Mouse (Mus musculus) CH12.LX (cell line): ENCODE measurements around the gene Pitx2. TPM values are rescaled to one million over a fixed set of nuclear protein-coding genes. Genes with fewer than 3 reads are reported as not detected.

Source experiments
- DNase-seq: peaks from one replicate; pipeline ENCODE4 v3.0.0-alpha.2; 2013; ENCODE audit errors: extremely low read depth
- H3K27ac ChIP-seq: 2 replicates; pipeline ENCODE4 v1.5.1; 2012; ENCODE audit warnings: low read depth, mild to moderate bottlenecking, control low read depth, moderate library complexity; ENCODE audit not compliant: insufficient read depth
- H3K27me3 ChIP-seq: replicated peaks from 2 replicates; pipeline ENCODE3; 2012; ENCODE audit warnings: inconsistent platforms
- H3K36me3 ChIP-seq, 2 experiments: replicated peaks in 1 of 2; 2 replicates each; pipeline versions ENCODE3 to v1.6.1; 2012; ENCODE audit warnings: inconsistent platforms in 1 of 2, low read length in 1 of 2, mild to moderate bottlenecking in 1 of 2, mixed read lengths in 1 of 2, moderate library complexity in 1 of 2; ENCODE audit not compliant: control insufficient read depth in 1 of 2, insufficient read depth in 1 of 2
- H3K4me1 ChIP-seq, 2 experiments: 2 replicates each; pipeline ENCODE4 v1.6.1; 2012; ENCODE audit warnings: inconsistent platforms in 1 of 2, moderate library complexity in 1 of 2; ENCODE audit not compliant: insufficient read depth in 2 of 2, control insufficient read depth in 1 of 2
- H3K4me2 ChIP-seq: 2 replicates; pipeline ENCODE4 v1.6.1; 2012; ENCODE audit warnings: low read depth, mild to moderate bottlenecking, control low read depth; ENCODE audit not compliant: poor library complexity, insufficient read depth, severe bottlenecking
- H3K4me3 ChIP-seq, 3 experiments: fragments of 150-350 bp in 1 of 3; sonication (generic) in 1 of 3; replicated peaks in 1 of 3; 2 replicates each; pipeline versions ENCODE3 to v1.5.1; 2011 to 2012; ENCODE audit warnings: low read depth in 2 of 3, low read length in 2 of 3, mild to moderate bottlenecking in 2 of 3, moderate library complexity in 2 of 3, control low read depth in 1 of 3, improper control_type of control experiment in 1 of 3, inconsistent platforms in 1 of 3, mixed read lengths in 1 of 3; ENCODE audit not compliant: poor library complexity in 1 of 3
- H3K79me2 ChIP-seq: replicated peaks from 2 replicates; pipeline ENCODE4 v1.6.1; 2012; ENCODE audit warnings: mild to moderate bottlenecking, moderate library complexity; ENCODE audit not compliant: control insufficient read depth, poor library complexity, insufficient read depth, severe bottlenecking; ENCODE audit errors: extremely low read depth
- H3K9ac ChIP-seq: 2 replicates; pipeline ENCODE4 v1.6.1; 2012; ENCODE audit warnings: low read depth, mild to moderate bottlenecking, control low read depth, moderate library complexity; ENCODE audit not compliant: insufficient read depth
- H3K9me3 ChIP-seq: replicated peaks from 2 replicates; pipeline ENCODE3; 2012; ENCODE audit warnings: low read length, inconsistent platforms, mixed read lengths
- BHLHE40 ChIP-seq: IDR thresholded peaks from 2 replicates; pipeline ENCODE4 v1.6.1; 2011; ENCODE audit warnings: mild to moderate bottlenecking, low read depth, low read length, improper control_type of control experiment
- CHD2 ChIP-seq: IDR thresholded peaks from 2 replicates; pipeline ENCODE4 v1.6.1; 2011; ENCODE audit warnings: low read length, improper control_type of control experiment
- CTCF ChIP-seq, 2 experiments: IDR thresholded peaks in 1 of 2; conservative IDR thresholded peaks in 1 of 2; 2 replicates each; pipeline ENCODE4 v1.5.1; 2011 to 2012; ENCODE audit warnings: low read depth in 2 of 2, low read length in 2 of 2, improper control_type of control experiment in 1 of 2, inconsistent platforms in 1 of 2, mild to moderate bottlenecking in 1 of 2, moderate library complexity in 1 of 2
- E2F4 ChIP-seq: IDR thresholded peaks from 2 replicates; pipeline ENCODE4 v1.6.1; 2011; ENCODE audit warnings: low read depth, low read length, improper control_type of control experiment; ENCODE audit not compliant: insufficient replicate concordance
- ELF1 ChIP-seq: IDR thresholded peaks from 2 replicates; pipeline ENCODE4 v1.6.1; 2014; ENCODE audit warnings: low read depth, mild to moderate bottlenecking, inconsistent platforms, low read length, improper control_type of control experiment
- IRF4 ChIP-seq: IDR thresholded peaks from 2 replicates; pipeline ENCODE4 v1.6.1; 2014; ENCODE audit warnings: low read depth, mild to moderate bottlenecking, inconsistent platforms, low read length, improper control_type of control experiment
- KAT2A ChIP-seq: IDR thresholded peaks from 2 replicates; pipeline ENCODE4 v1.6.1; 2012; ENCODE audit warnings: low read length, improper control_type of control experiment, inconsistent platforms; ENCODE audit not compliant: insufficient replicate concordance
- MAFK ChIP-seq: IDR thresholded peaks from 2 replicates; pipeline ENCODE4 v1.6.1; 2011; ENCODE audit warnings: low read length, improper control_type of control experiment; ENCODE audit not compliant: insufficient replicate concordance
- MAZ ChIP-seq: IDR thresholded peaks from 2 replicates; pipeline ENCODE4 v1.6.1; 2012; ENCODE audit warnings: low read depth, mild to moderate bottlenecking, inconsistent platforms, low read length, improper control_type of control experiment, moderate library complexity
- MXI1 ChIP-seq: IDR thresholded peaks from 2 replicates; pipeline ENCODE4 v1.6.1; 2011; ENCODE audit warnings: mild to moderate bottlenecking, low read depth, low read length, improper control_type of control experiment
- MYC ChIP-seq: IDR thresholded peaks from 2 replicates; pipeline ENCODE4 v1.6.1; 2011; ENCODE audit warnings: low read depth, mild to moderate bottlenecking, improper control_type of control experiment, low read length
- NRF1 ChIP-seq: IDR thresholded peaks from 2 replicates; pipeline ENCODE4 v1.6.1; 2014; ENCODE audit warnings: low read depth, mild to moderate bottlenecking, inconsistent platforms, low read length, improper control_type of control experiment, moderate library complexity
- POLR2A ChIP-seq: IDR thresholded peaks from 2 replicates; pipeline ENCODE4 v1.6.1; 2011; ENCODE audit warnings: low read depth, mild to moderate bottlenecking, improper control_type of control experiment, low read length
- POLR2AphosphoS2 ChIP-seq: IDR thresholded peaks from 2 replicates; pipeline ENCODE4 v1.6.1; 2011; ENCODE audit warnings: low read depth, low read length, improper control_type of control experiment
- RCOR1 ChIP-seq: conservative IDR thresholded peaks from 2 replicates; pipeline ENCODE4 v1.6.1; 2012; ENCODE audit warnings: low read depth, mild to moderate bottlenecking, inconsistent platforms, low read length, improper control_type of control experiment
- USF1 ChIP-seq: IDR thresholded peaks from 2 replicates; pipeline ENCODE4 v1.6.1; 2014; ENCODE audit warnings: low read depth, mild to moderate bottlenecking, inconsistent platforms, low read length, improper control_type of control experiment
- ZC3H11A ChIP-seq: IDR thresholded peaks from 2 replicates; pipeline ENCODE4 v1.6.1; 2012; ENCODE audit warnings: low read depth, mild to moderate bottlenecking, inconsistent platforms, low read length, improper control_type of control experiment
- ZKSCAN1 ChIP-seq: IDR thresholded peaks from 2 replicates; pipeline ENCODE4 v1.6.1; 2012; ENCODE audit warnings: low read depth, inconsistent platforms, low read length, improper control_type of control experiment, borderline replicate concordance
- ZMIZ1 ChIP-seq: IDR thresholded peaks from 2 replicates; pipeline ENCODE4 v1.6.1; 2012; ENCODE audit warnings: low read depth, mild to moderate bottlenecking, inconsistent platforms, low read length, improper control_type of control experiment
- ZNF384 ChIP-seq: IDR thresholded peaks from 2 replicates; pipeline ENCODE4 v1.6.1; 2012; ENCODE audit warnings: low read depth, low read length, improper control_type of control experiment, inconsistent platforms
- dilution Hi-C: fragments of 300-500 bp; cut with MboI; formaldehyde crosslinking; loops from 2 replicates; pipeline ENCODE4 v1.14.3; 2020; ENCODE audit warnings: low sequenced_read_pairs; ENCODE audit not compliant: extremely low pct_unique_long_range_greater_than_20kb, extremely low pct_ligation_motif_present
- in situ Hi-C: fragments of 300-500 bp; cut with MboI; formaldehyde crosslinking; loops from 3 replicates; pipeline ENCODE4 v1.14.3; 2019; ENCODE audit warnings: low sequenced_read_pairs, low pct_ligation_motif_present, low pct_unique_long_range_greater_than_20kb, mixed read lengths
- polyA plus RNA-seq: library from polyadenylated mRNA; unstranded; fragments of >175 nt; gene quantifications from 2 replicates; pipeline ENCODE4 v1.2.1, GENCODE M21; 2012; ENCODE audit warnings: low read depth; ENCODE audit not compliant: insufficient read length
- total RNA-seq, 2 experiments: library from RNA; depleted of rRNA; stranded (reverse); fragments of 300-350 nt in 1 of 2; fragments of >200 nt in 1 of 2; gene quantifications; 2 replicates each; pipeline ENCODE4 v1.2.3; 2012 to 2014

Gene Pitx2
- total and polyA plus RNA-seq, 3 experiments = not detected

DNA sequence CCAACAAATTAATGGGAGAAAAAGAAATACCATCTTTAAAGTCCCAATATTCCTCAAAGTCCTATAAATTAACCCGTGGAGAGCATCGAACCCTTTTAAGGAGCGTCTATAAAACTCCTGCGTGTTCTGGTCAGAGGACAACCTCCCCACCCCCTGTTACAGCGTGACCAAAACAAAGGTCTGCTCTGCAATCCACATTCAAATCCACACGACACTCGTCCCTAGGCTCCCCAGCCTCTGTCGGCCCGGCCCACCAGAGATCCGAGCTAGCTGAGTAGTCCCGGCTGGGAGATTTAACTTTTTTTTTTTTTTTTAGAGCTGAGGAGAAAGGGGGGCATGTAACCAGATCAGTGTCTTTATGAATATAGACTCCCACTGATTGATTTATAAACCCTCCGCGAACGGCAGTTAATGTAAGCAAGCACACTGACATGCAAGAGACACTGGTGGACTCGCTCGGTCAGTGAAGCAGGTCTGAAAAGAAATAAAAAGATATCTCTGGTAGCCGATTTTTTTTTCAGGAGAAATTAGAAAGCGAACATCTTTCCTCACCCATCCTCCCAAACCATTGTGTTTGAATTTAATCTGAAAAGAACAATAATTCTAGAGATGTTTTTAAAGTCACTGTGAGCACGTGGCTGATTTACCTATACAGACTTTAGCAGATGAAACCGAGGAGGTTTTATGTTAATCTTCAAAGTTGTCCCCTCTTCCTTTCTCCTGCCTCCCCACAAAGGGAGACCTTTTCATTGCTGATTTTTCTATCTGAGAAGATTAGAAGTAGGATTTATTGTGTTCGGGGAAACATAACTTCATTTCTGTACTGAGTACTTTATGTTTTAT lies 23.0 kb downstream of the Pitx2 start:
- H3K9ac ChIP-seq = no peak overlapping the region
- in situ Hi-C loops = no loop called here
- dilution Hi-C loops = no loop called here
- H3K4me1 ChIP-seq = no peaks in the 10 kb centered on the region
- no peak overlapping the region for H3K4me3 ChIP-seq
- DNase-seq = no peak
- H3K27ac ChIP-seq = no peak overlapping the region
- H3K9me3 ChIP-seq = peaks cover 62% of the 10 kb centered on the region
- no peaks in the 10 kb centered on the region for H3K36me3 ChIP-seq
- TF ChIP-seq IRF4 = no peak
- no peak for TF ChIP-seq ZKSCAN1
- TF ChIP-seq CTCF (conservative IDR thresholded peaks at IDR 0.05 in 1 of 2, IDR thresholded peaks at IDR 0.05 in 1 of 2; ENCODE audit: low read depth in 2 of 2, low read length in 2 of 2) = no peak
- no peaks in the 10 kb centered on the region for H3K27me3 ChIP-seq
- no peaks in the 10 kb centered on the region for H3K79me2 ChIP-seq
- no peak overlapping the region for H3K4me2 ChIP-seq

DNA sequence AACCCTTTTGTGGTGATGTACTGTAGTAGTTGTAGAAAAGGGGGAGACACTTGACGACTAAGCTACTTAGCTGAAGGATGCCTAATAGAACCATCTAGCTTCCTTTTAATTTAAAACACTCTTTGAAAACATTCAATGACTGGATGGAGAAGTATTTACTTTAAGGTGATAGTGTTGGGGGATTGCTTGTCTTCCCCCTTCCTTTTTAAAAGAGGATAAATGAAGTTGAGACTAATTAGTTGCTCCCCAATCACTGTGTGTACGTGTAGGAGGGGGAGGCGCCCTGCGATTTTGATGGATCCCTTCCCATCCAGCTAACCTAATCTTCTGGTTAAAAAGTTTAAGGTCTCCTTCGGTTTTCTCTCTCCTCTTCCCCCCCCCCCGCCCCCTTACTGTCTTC lies 23.7 kb downstream of the Pitx2 start:
- H3K9me3 ChIP-seq = peaks cover 57% of the 10 kb centered on the region
- H3K27ac ChIP-seq = no peak overlapping the region
- dilution Hi-C loops = no loop called here
- TF ChIP-seq ELF1 (no peak), IRF4 (no peak), MAFK (no peak), KAT2A (no peak), MXI1 (no peak), BHLHE40 (no peak), RCOR1 (no peak), POLR2A (no peak)
- TF ChIP-seq, all 38 proteins: peak for 0
- H3K9ac ChIP-seq = no peak overlapping the region
- no peak overlapping the region for H3K4me2 ChIP-seq
- no peak for DNase-seq
- no peaks in the 10 kb centered on the region for H3K79me2 ChIP-seq
- H3K4me3 ChIP-seq = no peak overlapping the region
- in situ Hi-C loops = no loop called here
- H3K4me1 ChIP-seq = no peaks in the 10 kb centered on the region
- H3K27me3 ChIP-seq = no peaks in the 10 kb centered on the region
- H3K36me3 ChIP-seq = no peaks in the 10 kb centered on the region

DNA sequence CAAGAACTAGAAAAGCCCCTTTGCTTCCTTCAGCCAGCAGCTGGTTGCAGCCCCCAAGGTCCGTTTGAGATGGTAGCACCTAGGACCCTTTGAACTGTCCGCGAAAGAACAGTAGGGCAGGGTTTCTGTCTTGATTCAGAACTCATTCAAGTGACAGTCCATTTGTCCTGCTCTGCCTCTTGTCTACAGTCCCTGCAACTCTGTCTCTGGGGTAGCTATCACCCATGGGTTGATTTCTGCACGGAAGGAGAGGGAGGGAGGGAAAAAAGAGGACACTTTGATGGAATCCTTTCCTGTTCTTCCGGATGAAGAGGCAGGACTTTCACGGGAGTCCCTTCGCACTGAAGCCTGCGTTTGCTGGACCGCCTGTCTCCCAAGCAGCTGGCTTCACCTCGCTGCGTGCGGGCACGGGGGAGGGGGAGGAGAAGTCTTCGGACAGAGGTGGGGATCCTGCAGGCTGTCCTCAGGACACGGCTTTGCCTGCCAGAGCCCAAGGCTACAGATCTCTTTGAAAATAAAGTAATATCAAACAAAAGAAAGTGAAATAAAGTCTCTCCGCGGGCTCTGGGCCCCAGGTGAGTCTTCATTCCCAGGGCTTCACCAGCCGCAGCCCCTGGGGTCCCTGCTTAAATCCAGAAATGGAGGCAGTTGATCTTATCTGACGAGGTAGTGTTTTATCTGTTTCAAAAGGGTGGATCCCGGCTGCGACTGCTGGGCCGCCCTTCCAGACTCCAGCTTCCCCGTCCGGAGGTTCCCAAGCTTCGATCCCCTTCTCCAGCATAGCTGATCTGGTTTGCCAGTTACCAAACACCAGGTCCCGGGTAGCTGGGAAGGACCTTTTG lies 24.5 kb downstream of the Pitx2 start:
- TF ChIP-seq ZNF384 (no peak), KAT2A (no peak), NRF1 (no peak), USF1 (no peak), ZMIZ1 (no peak), E2F4 (no peak), ZC3H11A (no peak), POLR2AphosphoS2 (no peak), MYC (no peak), MAZ (no peak), CHD2 (no peak)
- Histone ChIP-seq H3K4me2 (no peak overlapping the region), H3K9ac (no peak overlapping the region), H3K27me3 (no peaks in the 10 kb centered on the region), H3K4me3 (no peak overlapping the region), H3K79me2 (no peaks in the 10 kb centered on the region), H3K27ac (no peak overlapping the region), H3K36me3 (no peaks in the 10 kb centered on the region), H3K9me3 (peaks cover 53% of the 10 kb centered on the region), H3K4me1 (no peaks in the 10 kb centered on the region)
- in situ Hi-C loops = no loop called here
- dilution Hi-C loops = no loop called here
- DNase-seq = no peak
